18 mouse cellular contexts compared by ENCODE assay signal in the genomic region with DNA sequence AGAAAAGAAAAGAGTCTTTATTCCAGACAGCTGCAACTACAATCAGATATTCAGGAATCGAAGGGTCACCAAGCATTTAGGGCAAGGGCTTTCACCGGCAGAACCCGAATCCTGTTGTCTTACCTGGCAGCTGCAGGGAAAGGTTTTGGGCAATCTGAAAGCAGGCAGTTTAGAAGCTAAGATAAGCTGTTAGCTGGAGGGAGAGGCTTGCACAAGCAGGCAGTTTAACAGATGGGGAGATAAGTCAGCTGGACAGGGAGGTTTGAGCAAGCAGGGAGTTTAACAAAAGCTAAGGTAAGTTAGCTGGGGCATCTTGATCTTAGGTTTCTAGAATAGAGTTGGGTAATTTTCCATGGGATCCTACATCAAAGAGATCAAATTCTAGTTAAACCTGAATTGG.
"Had no signal": no experiment of that assay in that cellular context is flagged by ENCODE, and none has a peak within 500 bp of the region (broad histone marks: within the 10 kb centered on the region; RNA-seq: fewer than 3 reads in every experiment).

No protein-coding gene starts in this region.

- H3K36me3 ChIP-seq: midbrain, embryonic 10.5 days; midbrain, embryonic 12.5 days; neural tube, embryonic 13.5 days; neural tube, embryonic 15.5 days had no signal

- H3K4me1 ChIP-seq: midbrain, embryonic 10.5 days; midbrain, embryonic 12.5 days; neural tube, embryonic 13.5 days; neural tube, embryonic 15.5 days had no signal

- DNase-seq: lung, adult 18-20 months; lung, embryonic 14.5 days; lung, postnatal 10 days; lung, postnatal 4 days; midbrain, embryonic 14.5 days; retina, postnatal 1 day; right cerebral cortex, adult 18-20 months; right cerebral cortex, postnatal 25 days; right cerebral cortex, postnatal 4 days; spleen, adult 18-20 months; thymus, adult 2 months; thymus, postnatal 25 days; thymus, postnatal 4 days had no signal

- H3K27me3 ChIP-seq: midbrain, embryonic 12.5 days; neural tube, embryonic 13.5 days; neural tube, embryonic 15.5 days had no signal

- H3K9me3 ChIP-seq: midbrain, embryonic 10.5 days; midbrain, embryonic 12.5 days; neural tube, embryonic 13.5 days; neural tube, embryonic 15.5 days had no signal

- H3K4me3 ChIP-seq: midbrain, embryonic 10.5 days; midbrain, embryonic 12.5 days; myocyte; neural tube, embryonic 13.5 days; neural tube, embryonic 15.5 days had no signal

- H3K27ac ChIP-seq: midbrain, embryonic 10.5 days; midbrain, embryonic 12.5 days; neural tube, embryonic 13.5 days; neural tube, embryonic 15.5 days had no signal

- H3K9ac ChIP-seq: lung, embryonic 14.5 days; midbrain, embryonic 12.5 days; neural tube, embryonic 13.5 days; neural tube, embryonic 15.5 days had no signal
